Mouse (Mus musculus): ENCODE measurements at regions not wholly inside any gene's neighbourhood (a gene's known extent, or its start where the extent isn't known, plus 50 kb on each side); places are given as distances from the start of the nearest gene placed in this dataset.

- peak; percentile 38 to 40 for DNase-seq (ENCODE audit: low spot score in 2 of 2)
Measured at GRCm38 (mm10) chr17:45893698-45894097, 138.5 kb downstream of the Vegfa start.

- DNase-seq (ENCODE audit: low spot score in 2 of 2) = no peak
Measured at GRCm38 (mm10) chr17:45893094-45893493, 139.1 kb downstream of the Vegfa start.

- DNase-seq (ENCODE audit: low spot score in 2 of 2) = no peak
Measured at GRCm38 (mm10) chr17:45889451-45889850, 142.7 kb downstream of the Vegfa start.

- no peak for DNase-seq (ENCODE audit: low spot score in 2 of 2)
Measured at GRCm38 (mm10) chr17:45889051-45889450, 143.1 kb downstream of the Vegfa start.

DNA sequence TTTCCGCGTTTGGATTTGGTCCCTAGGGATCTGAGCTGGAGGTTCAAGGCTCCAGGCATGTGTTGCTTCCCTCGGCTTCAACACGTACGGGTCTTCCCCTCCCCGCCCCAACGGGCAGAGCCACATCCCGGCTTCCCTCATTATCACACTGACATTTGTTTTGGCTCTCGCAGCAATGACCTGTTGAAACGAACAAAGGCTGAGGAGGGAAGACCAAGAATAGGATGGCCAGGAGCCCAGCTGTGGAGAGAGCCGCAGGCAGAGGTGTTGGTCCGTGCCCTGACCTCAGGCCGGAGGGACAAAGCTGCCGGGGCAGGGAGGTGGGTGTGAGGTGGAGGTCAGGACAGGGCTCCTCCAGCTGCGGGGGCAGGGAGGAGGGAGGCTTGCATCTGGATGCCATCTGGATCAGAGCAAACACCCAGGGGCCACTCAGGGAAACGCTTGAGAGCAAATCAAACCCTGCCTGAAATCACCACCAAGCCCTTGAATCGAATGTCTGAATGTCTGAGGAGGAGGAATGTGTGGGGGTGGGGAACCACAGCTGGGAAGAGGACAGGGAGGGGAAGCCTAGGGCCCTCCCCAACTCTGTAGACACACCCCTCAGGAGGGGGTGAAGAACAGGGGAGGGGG, 145.6 kb downstream of the Vegfa start:
- DNase-seq (ENCODE audit: low spot score in 2 of 2) = no peak

DNA sequence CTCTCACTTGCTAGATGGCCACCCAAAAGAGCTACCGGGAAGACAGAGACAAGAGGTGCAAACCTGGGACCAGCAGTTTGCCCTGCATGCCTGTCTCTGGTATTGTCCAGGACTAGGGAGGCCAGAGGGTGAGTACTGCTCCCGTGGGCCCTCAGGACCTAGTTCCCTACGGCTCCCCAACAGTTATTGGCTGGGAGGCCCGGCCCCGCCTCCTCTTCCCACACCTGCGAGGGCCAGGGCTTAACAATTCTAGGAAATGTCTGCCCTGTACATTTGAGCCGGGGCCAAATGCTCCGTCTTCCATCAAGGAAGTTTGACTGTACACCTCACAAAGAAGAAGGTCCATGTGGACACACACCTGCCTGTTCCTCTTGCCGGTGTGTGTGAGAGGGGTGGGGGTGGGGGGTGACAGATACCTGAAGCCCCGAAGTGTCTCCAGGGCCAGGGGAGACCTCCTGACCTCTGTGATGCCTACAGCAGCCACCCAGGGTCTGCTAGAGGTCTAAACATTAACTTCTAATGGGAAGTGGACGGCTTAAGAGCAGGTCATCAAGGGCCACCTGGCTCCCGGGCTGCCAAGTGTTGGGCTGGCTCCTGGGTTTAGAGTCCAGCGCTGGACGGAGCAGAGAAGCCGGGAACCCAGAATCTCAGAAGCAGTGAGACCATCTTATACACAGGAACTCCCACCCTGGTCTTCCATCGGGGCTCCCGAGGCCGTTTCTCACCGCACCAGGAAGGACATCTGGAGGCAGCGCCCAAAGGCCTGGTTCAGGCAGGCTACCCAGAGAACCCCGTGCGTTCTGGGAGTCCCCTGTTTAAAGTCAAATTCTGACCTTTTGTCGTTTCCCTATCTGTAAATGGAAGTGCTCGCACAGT, 146.5 kb downstream of the Vegfa start:
- DNase-seq (ENCODE audit: low spot score in 2 of 2) = no peak

- DNase-seq (ENCODE audit: low spot score in 2 of 2) = no peak
Measured at GRCm38 (mm10) chr17:45884021-45884722, 148.0 kb downstream of the Vegfa start.

- DNase-seq (ENCODE audit: low spot score in 2 of 2) = no peak
Measured at GRCm38 (mm10) chr17:45882682-45883081, 149.0 kb upstream of the 1600014C23Rik start.

DNA sequence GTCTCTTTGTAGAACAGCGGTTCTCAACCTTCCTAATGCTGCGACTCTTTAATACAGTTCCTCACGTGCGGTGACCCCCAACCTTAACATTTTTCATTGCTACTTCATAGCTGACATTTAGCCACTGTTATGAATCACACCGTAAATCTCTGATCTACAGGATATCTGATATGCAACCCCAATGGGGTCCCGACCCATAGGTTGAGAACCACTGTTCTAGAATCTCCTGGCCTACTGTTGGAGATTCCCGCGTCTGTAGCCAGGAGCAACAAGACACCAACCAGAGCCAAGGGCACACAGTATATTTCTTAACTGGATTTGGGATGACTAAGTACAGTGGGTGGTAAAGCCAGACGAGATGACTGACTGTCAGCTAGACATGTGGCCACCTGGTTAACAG, 147.6 kb upstream of the 1600014C23Rik start:
- no peak for DNase-seq (ENCODE audit: low spot score in 2 of 2)

- no peak for DNase-seq (ENCODE audit: low spot score in 2 of 2)
Measured at GRCm38 (mm10) chr17:45880761-45881160, 147.1 kb upstream of the 1600014C23Rik start.

DNA sequence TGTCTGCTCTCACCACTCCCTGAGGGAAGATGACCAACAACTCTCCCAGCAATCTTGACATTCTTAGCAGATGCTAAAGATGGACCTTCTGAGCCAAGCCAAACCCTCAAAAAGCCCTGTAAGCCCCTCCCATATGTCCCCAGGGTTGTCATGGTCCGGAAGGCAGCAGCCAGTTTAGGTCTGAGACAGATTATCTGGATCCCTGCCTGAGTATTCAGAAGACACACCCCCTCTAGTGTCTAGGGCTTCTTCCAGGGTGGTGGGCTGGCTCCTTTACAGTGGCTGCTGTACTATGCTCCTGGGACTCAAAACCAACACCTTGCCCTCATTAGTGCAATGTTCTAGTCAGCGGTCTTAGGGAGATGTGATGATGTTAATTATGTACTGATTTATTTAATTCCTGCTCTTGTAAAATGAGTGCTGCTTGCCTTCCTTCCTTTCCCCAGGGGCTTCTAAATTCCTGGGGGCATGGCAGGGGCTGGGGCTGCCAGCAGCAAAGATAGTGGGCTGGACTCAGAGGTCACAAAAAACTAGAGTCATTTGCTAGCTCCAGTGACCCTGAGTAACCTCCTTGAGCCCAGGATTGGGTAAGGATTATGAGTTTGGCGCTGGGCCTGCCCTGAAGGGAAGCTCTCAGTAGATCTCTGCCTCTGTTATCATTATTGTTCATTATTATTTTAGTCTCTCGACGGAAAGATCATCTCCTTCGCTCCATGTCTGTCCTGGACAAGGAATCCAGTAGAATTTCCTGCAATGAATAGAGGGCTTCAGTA, 146.0 kb upstream of the 1600014C23Rik start:
- DNase-seq (ENCODE audit: low spot score in 2 of 2) = no peak

GRCm38 (mm10) chr17:45878394-45878793, 144.8 kb upstream of the 1600014C23Rik start:
- no peak for DNase-seq (ENCODE audit: low spot score in 2 of 2)

- no peak for DNase-seq (ENCODE audit: low spot score in 2 of 2)
Measured at GRCm38 (mm10) chr17:45875325-45875724, 141.7 kb upstream of the 1600014C23Rik start.

- DNase-seq (ENCODE audit: low spot score in 2 of 2) = no peak
Measured at GRCm38 (mm10) chr17:45873996-45874395, 140.4 kb upstream of the 1600014C23Rik start.

- peak; percentile 6 to 20 for DNase-seq (ENCODE audit: low spot score in 2 of 2)
Measured at GRCm38 (mm10) chr17:45873200-45873955, 139.7 kb upstream of the 1600014C23Rik start.

GRCm38 (mm10) chr17:45871666-45872653, 138.3 kb upstream of the 1600014C23Rik start:
- DNase-seq (ENCODE audit: low spot score in 2 of 2) = no peak

DNA sequence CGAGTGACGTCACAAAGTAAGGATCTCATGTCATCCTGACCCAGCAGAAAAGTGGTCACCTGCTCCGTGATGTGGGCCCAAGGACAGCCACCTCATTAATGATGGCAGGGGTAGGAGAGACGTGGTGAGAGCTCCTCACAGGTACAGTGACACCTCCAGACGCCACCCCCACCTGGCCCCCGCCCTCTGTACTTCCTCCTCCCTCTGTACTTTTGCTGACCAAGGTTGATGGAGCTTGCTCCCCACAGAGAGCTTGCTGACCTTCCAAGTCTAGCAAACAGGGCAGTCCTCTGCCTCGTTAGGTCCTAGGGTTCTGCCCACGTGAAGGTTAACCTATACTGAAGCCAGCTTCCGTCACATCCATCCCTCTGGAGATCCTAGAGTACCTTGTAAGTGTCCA, 137.4 kb upstream of the 1600014C23Rik start:
- DNase-seq (ENCODE audit: low spot score in 2 of 2) = no peak

- no peak for DNase-seq (ENCODE audit: low spot score in 2 of 2)
Measured at GRCm38 (mm10) chr17:45869014-45869968, 135.6 kb upstream of the 1600014C23Rik start.

Measured in left cerebral cortex, adult 18-20 months (tissue).